Mouse (Mus musculus): ENCODE results near the gene Acsm5.

The Acsm5 gene

GRCm38 (mm10) chr7:119519163-119519562, at the start of gene Acsm5:
Gene Acsm5 (plus strand): TSS chr7:119519463.
- no peak for DNase-seq

GRCm38 (mm10) chr7:119476500-119477389, 42.5 kb upstream of the Acsm5 start:
- peak; percentile 57 for DNase-seq

- peak; percentile 85 for DNase-seq
Measured at GRCm38 (mm10) chr7:119479256-119479655, 40.0 kb upstream of the Acsm5 start, which contains the start of gene Umod. Gene Umod (minus strand): TSS chr7:119479282.

GRCm38 (mm10) chr7:119484154-119484553, 35.1 kb upstream of the Acsm5 start:
- peak; percentile 25 for DNase-seq

- DNase-seq: no peak
Measured at GRCm38 (mm10) chr7:119486683-119487082, 32.6 kb upstream of the Acsm5 start.

- no peak for DNase-seq
Measured at GRCm38 (mm10) chr7:119490041-119490780, 29.1 kb upstream of the Acsm5 start.

GRCm38 (mm10) chr7:119511143-119511542, 8.1 kb upstream of the Acsm5 start:
- peak; percentile 94 for DNase-seq

GRCm38 (mm10) chr7:119513056-119513455, 6.2 kb upstream of the Acsm5 start:
- DNase-seq: peak; percentile 85

- peak; percentile 58 for DNase-seq
Measured at GRCm38 (mm10) chr7:119515492-119516271, 3.6 kb upstream of the Acsm5 start.

- no peak for DNase-seq
Measured at GRCm38 (mm10) chr7:119516272-119516558, 3.0 kb upstream of the Acsm5 start.

- peak; percentile 86 for DNase-seq
Measured at GRCm38 (mm10) chr7:119519654-119520053, 391 bp downstream of the Acsm5 start.

- peak; percentile 87 for DNase-seq
Measured at GRCm38 (mm10) chr7:119521816-119522215, 2.6 kb downstream of the Acsm5 start.

GRCm38 (mm10) chr7:119522385-119522784, 3.1 kb downstream of the Acsm5 start:
- DNase-seq: peak; percentile 71

- DNase-seq: no peak
Measured at GRCm38 (mm10) chr7:119523389-119523788, 4.1 kb downstream of the Acsm5 start, which contains the start of gene Pdilt. Gene Pdilt (minus strand): TSS chr7:119523489.

GRCm38 (mm10) chr7:119525881-119526281, 6.6 kb downstream of the Acsm5 start:
- DNase-seq: peak; percentile 79

GRCm38 (mm10) chr7:119526486-119526885, 7.2 kb downstream of the Acsm5 start:
- no peak for DNase-seq

- DNase-seq: no peak
Measured at GRCm38 (mm10) chr7:119527135-119527534, 7.9 kb downstream of the Acsm5 start.

- no peak for DNase-seq
Measured at GRCm38 (mm10) chr7:119527548-119527947, 8.3 kb downstream of the Acsm5 start.

GRCm38 (mm10) chr7:119528617-119529016, 9.4 kb downstream of the Acsm5 start:
- DNase-seq: no peak

- DNase-seq: no peak
Measured at GRCm38 (mm10) chr7:119532924-119533323, 13.7 kb downstream of the Acsm5 start.

- no peak for DNase-seq
Measured at GRCm38 (mm10) chr7:119534389-119534788, 15.1 kb downstream of the Acsm5 start.

GRCm38 (mm10) chr7:119542445-119542844, 23.2 kb downstream of the Acsm5 start:
- no peak for DNase-seq

GRCm38 (mm10) chr7:119545572-119545971, 26.3 kb downstream of the Acsm5 start:
- DNase-seq: no peak

All from kidney, postnatal 14 days (tissue).